ENCODE assay signal across 16 mouse cellular contexts in the genomic region with DNA sequence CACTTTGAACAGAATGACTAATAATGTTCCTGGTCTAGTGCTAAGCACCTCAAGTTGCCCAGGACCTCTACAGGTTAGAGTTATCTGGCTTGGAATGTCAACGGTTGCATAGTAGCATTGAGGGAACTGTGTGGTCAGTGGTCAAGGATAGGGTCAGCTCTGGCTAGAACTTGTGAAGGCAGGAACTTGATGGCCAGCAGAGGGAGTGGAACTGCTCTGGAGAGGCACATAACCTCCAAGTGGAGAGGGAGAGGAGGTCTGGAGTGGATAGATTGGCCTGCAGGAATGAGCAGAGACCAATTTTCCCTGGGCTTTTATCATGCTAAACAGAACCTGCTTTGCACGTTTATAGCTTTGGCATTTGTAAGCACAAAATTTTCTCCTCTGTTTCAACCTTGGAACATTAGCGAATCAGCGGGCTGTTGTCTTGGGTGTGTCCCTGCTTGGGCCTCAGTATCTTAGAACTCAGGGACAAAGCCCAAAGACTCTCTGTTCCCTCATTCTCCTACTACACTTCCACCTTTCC.
A peak's percentile ranks its signal among the peaks of the same experiment; 100 is the strongest.
DNase-seq lines count a peak whose midpoint lies in the region; ATAC-seq and TF ChIP-seq lines count a peak whose summit lies in the region.
"Had no signal": no experiment of that assay in that cellular context is flagged by ENCODE, and none has a peak within 500 bp of the region (broad histone marks: within the 10 kb centered on the region; RNA-seq: fewer than 3 reads in every experiment).

No protein-coding gene starts in this region.

- peaks cover 24% of the 10 kb centered on the region for H3K4me1 ChIP-seq in cerebellum, adult 2 months (ENCODE audit: control insufficient read depth, insufficient read depth, low read length)
- no peaks in the 10 kb centered on the region for H3K4me1 ChIP-seq in hindbrain, postnatal 0 days (ENCODE audit: insufficient read depth, low read length)
- no peaks in the 10 kb centered on the region for H3K4me1 ChIP-seq in hindbrain, embryonic 10.5 days (replicated peaks)
- H3K4me1 ChIP-seq in lung, postnatal 0 days (ENCODE audit: insufficient read depth, low read depth, low read length), result no peaks in the 10 kb centered on the region; the same call in 1 of the 2 replicates
- H3K4me1 ChIP-seq: forebrain, embryonic 10.5 days; midbrain, embryonic 13.5 days had no signal

- no peak for TF ChIP-seq EP300 in lung, postnatal 0 days (IDR thresholded peaks at IDR 0.05)

- DNase-seq in cerebellum, adult 2 months, result no peak
- no peak for DNase-seq in cerebellum, postnatal 4 days (ENCODE audit: low spot score in 2 of 2)
- DNase-seq in hindbrain, postnatal 0 days (ENCODE audit: low spot score), result no peak
- DNase-seq in hindbrain, embryonic 10.5 days (ENCODE audit: low spot score), result no peak
- no peak for DNase-seq in lung, postnatal 0 days (ENCODE audit: low spot score)
- no peak for DNase-seq in lung, adult 18-20 months
- peak; percentile 29 for DNase-seq in yolk sac, embryonic 10.5 days (ENCODE audit: low spot score)
- no peak for DNase-seq in right cerebral cortex, adult 18-20 months
- DNase-seq: kidney, postnatal 36 days; lung, postnatal 4 days; thymus, postnatal 25 days had no signal

- H3K27ac ChIP-seq in cerebellum, adult 2 months (ENCODE audit: insufficient read depth, low read length), result peak overlapping the region; percentile 56
- H3K27ac ChIP-seq in hindbrain, postnatal 0 days, result no peak overlapping the region
- H3K27ac ChIP-seq in hindbrain, embryonic 10.5 days, result no peak overlapping the region
- no peak overlapping the region for H3K27ac ChIP-seq in lung, postnatal 0 days (ENCODE audit: low read length)
- H3K27ac ChIP-seq: embryonic facial prominence, embryonic 13.5 days; forebrain, embryonic 10.5 days; limb, embryonic 13.5 days; midbrain, embryonic 13.5 days had no signal

- H3K9me3 ChIP-seq in hindbrain, postnatal 0 days (ENCODE audit: low read length), result no peaks in the 10 kb centered on the region
- H3K9me3 ChIP-seq in hindbrain, embryonic 10.5 days, result no peaks in the 10 kb centered on the region
- no peaks in the 10 kb centered on the region for H3K9me3 ChIP-seq in lung, postnatal 0 days (ENCODE audit: low read length)
- H3K9me3 ChIP-seq: embryonic facial prominence, embryonic 13.5 days; forebrain, embryonic 10.5 days; limb, embryonic 13.5 days; midbrain, embryonic 13.5 days had no signal

- no peaks in the 10 kb centered on the region for H3K27me3 ChIP-seq in cerebellum, adult 2 months (ENCODE audit: control insufficient read depth, insufficient read depth, low read length)
- no peaks in the 10 kb centered on the region for H3K27me3 ChIP-seq in hindbrain, postnatal 0 days (ENCODE audit: insufficient read depth, low read length)
- no peaks in the 10 kb centered on the region for H3K27me3 ChIP-seq in hindbrain, embryonic 10.5 days (ENCODE audit: insufficient read depth, poor library complexity, severe bottlenecking)
- H3K27me3 ChIP-seq in lung, postnatal 0 days (replicated peaks; ENCODE audit: insufficient read depth, low read length), result no peaks in the 10 kb centered on the region
- H3K27me3 ChIP-seq: embryonic facial prominence, embryonic 13.5 days; limb, embryonic 13.5 days; midbrain, embryonic 13.5 days had no signal

- 0 out of 2 replicates have a peak, but pooled peaks have one; percentile 11 for TF ChIP-seq CTCF in cerebellum, adult 2 months (IDR thresholded peaks at IDR 0.05; ENCODE audit: borderline replicate concordance, insufficient read depth, low read depth, low read length)
- TF ChIP-seq CTCF in hindbrain, postnatal 0 days (IDR thresholded peaks at IDR 0.05; ENCODE audit: low read depth), result peak; percentile 24; the same call in 1 of the 2 replicates
- TF ChIP-seq CTCF in lung, postnatal 0 days (IDR thresholded peaks at IDR 0.05), result peak; percentile 53

- peaks cover 12% of the 10 kb centered on the region; the same call in 1 of the 2 replicates for H3K36me3 ChIP-seq in hindbrain, postnatal 0 days (ENCODE audit: insufficient read depth, low read length)
- peaks cover 34% of the 10 kb centered on the region for H3K36me3 ChIP-seq in hindbrain, embryonic 10.5 days
- H3K36me3 ChIP-seq in lung, postnatal 0 days (ENCODE audit: insufficient read depth, low read length), result no peaks in the 10 kb centered on the region

- H3K9ac ChIP-seq in hindbrain, postnatal 0 days (replicated peaks; ENCODE audit: low read length), result no peak overlapping the region
- no peak overlapping the region for H3K9ac ChIP-seq in lung, postnatal 0 days (replicated peaks; ENCODE audit: low read depth)
- H3K9ac ChIP-seq: embryonic facial prominence, embryonic 13.5 days; limb, embryonic 13.5 days; midbrain, embryonic 13.5 days had no signal

- no peak for TF ChIP-seq POLR2A in cerebellum, adult 2 months (IDR thresholded peaks at IDR 0.05; ENCODE audit: borderline replicate concordance, insufficient read depth, low read length)

- H3K4me3 ChIP-seq in cerebellum, adult 2 months (replicated peaks; ENCODE audit: insufficient read depth, low read depth, low read length), result no peak overlapping the region
- no peak overlapping the region for H3K4me3 ChIP-seq in hindbrain, postnatal 0 days (ENCODE audit: low read length)
- no peak overlapping the region for H3K4me3 ChIP-seq in hindbrain, embryonic 10.5 days
- no peak overlapping the region for H3K4me3 ChIP-seq in lung, postnatal 0 days (ENCODE audit: low read depth, low read length)
- H3K4me3 ChIP-seq: embryonic facial prominence, embryonic 13.5 days; forebrain, embryonic 10.5 days; limb, embryonic 13.5 days; midbrain, embryonic 13.5 days had no signal

- no peak overlapping the region for H3K4me2 ChIP-seq in hindbrain, postnatal 0 days (ENCODE audit: low read depth, low read length)
- H3K4me2 ChIP-seq in lung, postnatal 0 days (replicated peaks; ENCODE audit: low read depth, low read length), result no peak overlapping the region
- H3K4me2 ChIP-seq: embryonic facial prominence, embryonic 13.5 days; limb, embryonic 13.5 days; midbrain, embryonic 13.5 days had no signal

- ATAC-seq in hindbrain, postnatal 0 days, result no peak
- no peak for ATAC-seq in lung, postnatal 0 days
- ATAC-seq: inflammation-experienced regulatory T-cells, adult 6 months; midbrain, embryonic 13.5 days had no signal

- 84% methylated on average over 4 of the region's 4 CpGs for WGBS in cerebellum, adult 2 months
- 85% methylated on average over 4 of the region's 4 CpGs for WGBS in hindbrain, postnatal 0 days
- WGBS in hindbrain, embryonic 10.5 days, result 88% methylated on average over 4 of the region's 4 CpGs
- WGBS in lung, postnatal 0 days, result 77% methylated on average over 4 of the region's 4 CpGs
